Mouse (Mus musculus): ENCODE measurements around the gene Polr2c. TPM values are rescaled to one million over a fixed set of nuclear protein-coding genes. Genes with fewer than 3 reads are reported as not detected.

The Polr2c gene
- polyA plus RNA-seq, 1 experiment from 2014 or later = 161 TPM

- Histone ChIP-seq H3K27me3 (peaks cover 13% of the 10 kb centered on the region), H3K9me3 (no peaks in the 10 kb centered on the region), H3K4me3 (replicated peaks) (no peak overlapping the region; the same call in 1 of the 2 replicates), H3K4me2 (peak overlapping the region; percentile 78), H3K36me3 (peaks cover 40% of the 10 kb centered on the region), H3K4me1 (replicated peaks) (peaks cover 53% of the 10 kb centered on the region), H3K9ac (replicated peaks) (0 out of 2 replicates have a peak overlapping the region, but pooled peaks have one; percentile 19), H3K27ac (peak overlapping the region; percentile 80)
- 82% methylated on average over 6 of the region's 6 CpGs for WGBS
- no peak for ATAC-seq (ENCODE audit: insufficient number of reproducible peaks, insufficient read depth, low FRiP score, low TSS enrichment, low read depth)
These were observed 57.0 kb downstream of the Polr2c start for GRCm38 (mm10) chr8:94914256-94914655.

DNA sequence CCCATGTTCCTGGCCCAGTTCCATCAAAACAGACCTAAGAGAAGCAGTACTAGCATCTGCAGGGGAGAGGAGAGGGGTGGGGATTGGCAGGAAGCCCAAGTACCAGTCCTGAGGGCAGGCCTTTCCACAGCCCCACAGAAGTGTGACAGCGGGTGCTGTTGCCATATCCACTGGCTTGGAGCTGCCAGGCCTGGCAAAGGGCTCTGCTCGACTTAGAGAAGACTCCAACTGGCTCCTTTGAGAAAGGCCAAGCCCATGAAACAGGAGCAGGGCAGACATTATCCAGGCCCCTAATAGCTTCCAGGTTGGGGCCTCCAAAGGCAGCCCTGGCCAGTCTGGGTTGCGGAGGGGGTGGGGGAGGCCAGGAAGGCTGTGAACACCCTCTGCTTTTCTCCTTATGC lies 57.5 kb downstream of the Polr2c start:
- 0 out of 2 replicates have a peak overlapping the region, but pooled peaks have one; percentile 19 for H3K9ac ChIP-seq (replicated peaks)
- peak; percentile 30; the same call in 1 of the 2 replicates for ATAC-seq (ENCODE audit: insufficient number of reproducible peaks, insufficient read depth, low FRiP score, low TSS enrichment, low read depth)
- WGBS = 10% methylated on average over 3 of the region's 3 CpGs

DNA sequence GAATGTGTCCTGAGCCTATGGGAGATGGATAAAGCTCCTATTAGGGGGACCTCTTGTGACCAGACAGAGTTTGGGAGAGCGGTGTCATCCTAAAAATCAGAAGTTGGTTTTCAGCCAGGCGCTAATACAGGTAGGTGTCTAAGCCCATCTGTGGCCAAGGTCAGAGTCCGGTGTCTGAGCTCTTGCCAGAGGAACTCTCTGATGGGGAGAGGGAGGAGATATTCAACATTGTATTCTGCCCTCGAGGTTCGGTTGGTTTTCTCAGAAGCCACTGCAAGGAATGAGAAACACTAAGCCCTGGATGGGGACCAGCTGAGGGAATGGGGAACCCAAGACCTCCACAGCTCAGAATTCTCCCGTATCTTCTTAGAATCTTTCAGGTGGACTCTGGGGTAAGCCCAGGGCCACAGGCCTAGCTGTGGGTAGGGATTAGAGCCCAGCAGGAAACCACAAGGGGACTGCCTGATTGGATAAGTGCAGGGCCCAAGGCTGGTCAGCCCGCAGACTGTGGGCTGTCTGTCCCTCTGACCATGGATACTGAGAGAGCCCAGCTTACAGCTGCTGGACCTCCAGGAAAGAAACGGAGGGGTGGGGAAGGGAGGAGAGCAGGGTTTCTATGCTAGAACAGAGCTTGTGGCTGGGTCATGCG lies 59.2 kb downstream of the Polr2c start:
- H3K4me3 ChIP-seq (replicated peaks) = peak overlapping the region; percentile 82
- no peaks in the 10 kb centered on the region for H3K9me3 ChIP-seq
- no peak for ATAC-seq (ENCODE audit: insufficient number of reproducible peaks, insufficient read depth, low FRiP score, low TSS enrichment, low read depth)
- H3K9ac ChIP-seq (replicated peaks) = peak overlapping the region; percentile 55
- WGBS = 48% methylated on average over 9 of the region's 9 CpGs
- peaks cover 13% of the 10 kb centered on the region for H3K27me3 ChIP-seq
- H3K4me1 ChIP-seq (replicated peaks) = peaks cover 50% of the 10 kb centered on the region
- H3K27ac ChIP-seq = 0 out of 2 replicates have a peak overlapping the region, but pooled peaks have one; percentile 53
- peaks cover 19% of the 10 kb centered on the region for H3K36me3 ChIP-seq
- H3K4me2 ChIP-seq = peak overlapping the region; percentile 78

More for the DNA sequence above, 57.5 kb downstream of the Polr2c start:
- no peaks in the 10 kb centered on the region for H3K9me3 ChIP-seq
- peaks cover 36% of the 10 kb centered on the region for H3K36me3 ChIP-seq
- H3K4me3 ChIP-seq (replicated peaks) = peak overlapping the region; percentile 12; the same call in 1 of the 2 replicates
- peak overlapping the region; percentile 80 for H3K27ac ChIP-seq
- peak overlapping the region; percentile 78 for H3K4me2 ChIP-seq
- H3K4me1 ChIP-seq (replicated peaks) = peaks cover 53% of the 10 kb centered on the region
- peaks cover 13% of the 10 kb centered on the region for H3K27me3 ChIP-seq

GRCm38 (mm10) chr8:94916960-94917324 lies 59.7 kb downstream of the Polr2c start:
- Histone ChIP-seq H3K4me1 (replicated peaks) (peaks cover 45% of the 10 kb centered on the region), H3K9me3 (no peaks in the 10 kb centered on the region), H3K36me3 (peaks cover 14% of the 10 kb centered on the region), H3K9ac (replicated peaks) (peak overlapping the region; percentile 55), H3K27ac (peak overlapping the region; percentile 90), H3K27me3 (peaks cover 13% of the 10 kb centered on the region), H3K4me3 (replicated peaks) (peak overlapping the region; percentile 82), H3K4me2 (peak overlapping the region; percentile 78)
- ATAC-seq (ENCODE audit: insufficient number of reproducible peaks, insufficient read depth, low FRiP score, low TSS enrichment, low read depth) = 0 out of 2 replicates have a peak, but pooled peaks have one; percentile 2
- 8% methylated on average over 10 of the region's 10 CpGs for WGBS

DNA sequence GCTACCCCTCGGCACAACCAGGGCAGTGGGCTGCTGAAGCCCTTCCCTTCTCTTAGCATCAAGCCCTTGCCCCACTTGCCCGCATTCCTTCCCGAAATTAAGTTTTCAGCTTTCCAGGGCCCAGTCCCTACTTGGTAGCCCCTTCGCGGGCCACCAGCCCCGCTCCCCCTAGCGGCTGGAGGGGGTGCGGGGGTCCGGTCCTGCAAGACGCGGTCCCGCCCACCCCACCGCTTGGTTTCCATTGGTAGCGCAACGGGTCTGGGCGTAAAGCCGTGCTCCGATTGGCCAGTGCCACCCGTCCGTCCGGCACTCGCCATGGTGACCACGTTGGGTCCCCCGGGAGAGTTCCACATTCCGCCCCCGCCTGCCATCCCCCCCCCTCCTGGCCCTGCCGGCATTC lies 60.1 kb downstream of the Polr2c start:
- peaks cover 10% of the 10 kb centered on the region for H3K36me3 ChIP-seq
- H3K27ac ChIP-seq = peak overlapping the region; percentile 90
- WGBS = under 1% methylated on average over 25 of the region's 27 CpGs
- peaks cover 43% of the 10 kb centered on the region for H3K4me1 ChIP-seq (replicated peaks)
- H3K27me3 ChIP-seq = peaks cover 13% of the 10 kb centered on the region
- no peaks in the 10 kb centered on the region for H3K9me3 ChIP-seq
- H3K4me3 ChIP-seq (replicated peaks) = peak overlapping the region; percentile 82
- ATAC-seq (ENCODE audit: insufficient number of reproducible peaks, insufficient read depth, low FRiP score, low TSS enrichment, low read depth) = peak; percentile 91
- H3K4me2 ChIP-seq = peak overlapping the region; percentile 78
- H3K9ac ChIP-seq (replicated peaks) = peak overlapping the region; percentile 89

- Histone ChIP-seq H3K36me3 (peaks cover 3% of the 10 kb centered on the region), H3K4me2 (peak within 1 kb of the TSS; percentile 78), H3K9ac (replicated peaks) (peak within 1 kb of the TSS; percentile 89), H3K4me1 (replicated peaks) (peaks cover 40% of the 10 kb centered on the region), H3K9me3 (no peaks in the 10 kb centered on the region), H3K4me3 (replicated peaks) (peak within 1 kb of the TSS; percentile 82), H3K27me3 (peaks cover 9% of the 10 kb centered on the region), H3K27ac (peak within 1 kb of the TSS; percentile 90)
- peak; percentile 28 for ATAC-seq (ENCODE audit: insufficient number of reproducible peaks, insufficient read depth, low FRiP score, low TSS enrichment, low read depth)
- 3% methylated on average over 45 of the region's 51 CpGs for WGBS
These were observed 60.7 kb downstream of the Polr2c start, which contains the start of gene Ccdc102a for GRCm38 (mm10) chr8:94917851-94918495. TSS of gene Ccdc102a (minus strand) at chr8:94918098.

- Histone ChIP-seq H3K27ac (no peak overlapping the region), H3K4me3 (replicated peaks) (no peak overlapping the region), H3K4me2 (no peak overlapping the region), H3K4me1 (replicated peaks) (peaks cover 27% of the 10 kb centered on the region), H3K9ac (replicated peaks) (no peak overlapping the region), H3K36me3 (no peaks in the 10 kb centered on the region), H3K9me3 (no peaks in the 10 kb centered on the region), H3K27me3 (no peaks in the 10 kb centered on the region)
- ATAC-seq (ENCODE audit: insufficient number of reproducible peaks, insufficient read depth, low FRiP score, low TSS enrichment, low read depth) = no peak
These were observed 62.0 kb downstream of the Polr2c start for GRCm38 (mm10) chr8:94919256-94919655.

DNA sequence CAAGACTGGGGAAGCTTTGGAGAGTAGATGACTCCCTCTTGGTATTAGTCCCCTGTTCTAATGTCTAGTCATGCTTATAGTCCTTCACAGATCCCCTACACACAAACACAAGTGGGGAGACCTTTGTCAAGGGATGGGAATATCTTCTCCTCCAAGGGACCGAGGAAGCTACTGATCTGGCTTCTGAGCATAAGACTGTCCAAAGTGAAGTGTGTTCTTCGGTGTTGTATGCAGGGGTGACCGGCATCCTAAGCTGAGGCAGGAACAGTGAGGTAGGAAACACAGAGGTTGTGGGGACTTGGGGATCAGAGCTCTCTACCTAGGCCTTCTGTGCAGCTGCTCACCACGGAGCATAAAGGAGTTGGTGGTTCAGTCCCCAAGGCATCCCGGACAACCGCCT lies 64.9 kb downstream of the Polr2c start:
- Histone ChIP-seq H3K4me2 (no peak overlapping the region), H3K4me1 (replicated peaks) (no peaks in the 10 kb centered on the region), H3K27me3 (no peaks in the 10 kb centered on the region), H3K27ac (no peak overlapping the region), H3K36me3 (no peaks in the 10 kb centered on the region), H3K4me3 (replicated peaks) (no peak overlapping the region), H3K9me3 (no peaks in the 10 kb centered on the region), H3K9ac (replicated peaks) (no peak overlapping the region)
- WGBS = 65% methylated on average over 6 of the region's 6 CpGs
- ATAC-seq (ENCODE audit: insufficient number of reproducible peaks, insufficient read depth, low FRiP score, low TSS enrichment, low read depth) = no peak

DNA sequence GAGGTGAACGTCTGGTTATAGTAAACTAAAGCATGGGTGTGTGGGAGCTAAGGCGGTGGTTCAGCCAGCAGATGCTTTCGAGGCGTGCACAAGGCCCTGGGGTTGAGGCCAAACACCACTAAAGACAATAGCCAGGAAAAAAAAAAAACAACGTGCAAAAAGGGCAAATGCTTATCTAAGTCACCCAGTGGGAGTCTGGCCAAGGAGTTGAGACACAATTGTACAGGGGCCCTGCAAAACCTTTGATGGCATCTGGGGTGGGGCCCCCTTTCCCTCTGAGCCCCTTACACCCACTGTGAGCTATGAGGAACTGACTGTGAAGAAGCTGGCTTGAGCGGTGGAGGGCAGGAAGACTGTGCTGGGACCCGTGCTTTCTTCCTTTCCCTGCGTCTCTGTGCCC lies 65.4 kb downstream of the Polr2c start:
- Histone ChIP-seq H3K9me3 (no peaks in the 10 kb centered on the region), H3K27ac (no peak overlapping the region), H3K4me1 (replicated peaks) (no peaks in the 10 kb centered on the region), H3K9ac (replicated peaks) (no peak overlapping the region), H3K4me3 (replicated peaks) (no peak overlapping the region), H3K36me3 (no peaks in the 10 kb centered on the region), H3K4me2 (no peak overlapping the region), H3K27me3 (no peaks in the 10 kb centered on the region)
- WGBS = 32% methylated on average over 8 of the region's 8 CpGs
- ATAC-seq (ENCODE audit: insufficient number of reproducible peaks, insufficient read depth, low FRiP score, low TSS enrichment, low read depth) = no peak
